Mouse (Mus musculus): Measurements from ENCODE around the gene Nubp2. TPM values are rescaled to one million over a fixed set of nuclear protein-coding genes. Genes with fewer than 3 reads are reported as not detected.

Nubp2 gene
- polyA plus RNA-seq (2017; shearing (Covaris generic)) = 106 TPM

GRCm38 (mm10) chr17:24886134-24886931, at the start of gene Nubp2, which contains the start of gene Spsb3:
Nubp2 (minus strand) TSS chr17:24886349.
Spsb3 (plus strand) TSS chr17:24886643.

GRCm38 (mm10) chr17:24896241-24896992, 10.3 kb upstream of the Nubp2 start, which contains the start of gene Nme3:
Nme3 (plus strand) TSS chr17:24896500.

GRCm38 (mm10) chr17:24894995-24895547, 8.9 kb upstream of the Nubp2 start, which contains the start of the genes Eme2 and Mrps34:
Eme2 (minus strand) TSS chr17:24895087.
Mrps34 (plus strand) TSS chr17:24895116.

GRCm38 (mm10) chr17:24865776-24866175, 20.4 kb downstream of the Nubp2 start, which contains the start of gene Igfals:
Igfals (plus strand) TSS chr17:24865997.

GRCm38 (mm10) chr17:24850065-24850772, 35.9 kb downstream of the Nubp2 start, which contains the start of gene Fahd1:
Fahd1 (minus strand) TSS chr17:24850364.

GRCm38 (mm10) chr17:24839842-24840241, 46.3 kb downstream of the Nubp2 start, which contains the start of gene Hagh:
Hagh (plus strand) TSS chr17:24840143.

Other genes with a start within 250 kb of the Nubp2 start
- 0.26 TPM for gene Slc9a3r2, start 236.0 kb downstream of the Nubp2 start, polyA plus RNA-seq (2017; shearing (Covaris generic))
- not detected for gene Npw, start 227.9 kb downstream of the Nubp2 start, polyA plus RNA-seq (2017; shearing (Covaris generic))
- 22.6 TPM for gene Zfp598, start 216.7 kb downstream of the Nubp2 start, polyA plus RNA-seq (2017; shearing (Covaris generic))
- gene Syngr3, start 196.4 kb downstream of the Nubp2 start, polyA plus RNA-seq (2017; shearing (Covaris generic)) = 0.44 TPM
- gene Gfer, start 190.2 kb downstream of the Nubp2 start, polyA plus RNA-seq (2017; shearing (Covaris generic)) = 42.2 TPM
- 3.2 TPM for gene Noxo1, start 190.1 kb downstream of the Nubp2 start, polyA plus RNA-seq (2017; shearing (Covaris generic))
- 64.1 TPM for gene Tbl3, start 178.7 kb downstream of the Nubp2 start, polyA plus RNA-seq (2017; shearing (Covaris generic))
- gene Rnf151, start 168.3 kb downstream of the Nubp2 start, polyA plus RNA-seq (2017; shearing (Covaris generic)) = not detected
- 779 TPM for gene Rps2, start 168.2 kb downstream of the Nubp2 start, polyA plus RNA-seq (2017; shearing (Covaris generic))
- gene Ndufb10, start 161.9 kb downstream of the Nubp2 start, polyA plus RNA-seq (2017; shearing (Covaris generic)) = 194 TPM
- not detected for gene Rpl3l, start 158.5 kb downstream of the Nubp2 start, polyA plus RNA-seq (2017; shearing (Covaris generic))
- 16.4 TPM for gene Msrb1, start 149.7 kb downstream of the Nubp2 start, polyA plus RNA-seq (2017; shearing (Covaris generic))
- not detected for gene Hs3st6, start 133.4 kb downstream of the Nubp2 start, polyA plus RNA-seq (2017; shearing (Covaris generic))
- gene Meiob, start 82.1 kb downstream of the Nubp2 start, polyA plus RNA-seq (2017; shearing (Covaris generic)) = not detected
- 36.3 TPM for gene Hagh, start 46.2 kb downstream of the Nubp2 start, polyA plus RNA-seq (2017; shearing (Covaris generic))
- gene Fahd1, start 36.0 kb downstream of the Nubp2 start, polyA plus RNA-seq (2017; shearing (Covaris generic)) = 2.7 TPM
- gene Igfals, start 20.4 kb downstream of the Nubp2 start, polyA plus RNA-seq (2017; shearing (Covaris generic)) = not detected
- 64.5 TPM for gene Spsb3, start 294 bp upstream of the Nubp2 start, polyA plus RNA-seq (2017; shearing (Covaris generic))
- gene Eme2, start 8.7 kb upstream of the Nubp2 start, polyA plus RNA-seq (2017; shearing (Covaris generic)) = 46.2 TPM
- gene Mrps34, start 8.8 kb upstream of the Nubp2 start, polyA plus RNA-seq (2017; shearing (Covaris generic)) = 95.9 TPM
- 56.5 TPM for gene Nme3, start 10.2 kb upstream of the Nubp2 start, polyA plus RNA-seq (2017; shearing (Covaris generic))
- gene Mapk8ip3, start 50.6 kb upstream of the Nubp2 start, polyA plus RNA-seq (2017; shearing (Covaris generic)) = 52.6 TPM
- gene Jpt2, start 74.3 kb upstream of the Nubp2 start, polyA plus RNA-seq (2017; shearing (Covaris generic)) = 28.5 TPM
- gene Cramp1l, start 129.4 kb upstream of the Nubp2 start, polyA plus RNA-seq (2017; shearing (Covaris generic)) = 7.4 TPM
- 19.5 TPM for gene Ift140, start 129.7 kb upstream of the Nubp2 start, polyA plus RNA-seq (2017; shearing (Covaris generic))
- gene Tmem204, start 197.2 kb upstream of the Nubp2 start, polyA plus RNA-seq (2017; shearing (Covaris generic)) = 0.79 TPM
- 34.5 TPM for gene Telo2, start 229.6 kb upstream of the Nubp2 start, polyA plus RNA-seq (2017; shearing (Covaris generic))
- gene Ptx4, start 234.4 kb upstream of the Nubp2 start, polyA plus RNA-seq (2017; shearing (Covaris generic)) = 0.22 TPM
- 37.3 TPM for gene Clcn7, start 247.0 kb upstream of the Nubp2 start, polyA plus RNA-seq (2017; shearing (Covaris generic))

All from CD4-positive, CD25-positive, alpha-beta regulatory T cell (primary cell).